Mouse (Mus musculus) G1E (cell line): ENCODE data around the gene Sirt1. TPM values are rescaled to one million over a fixed set of nuclear protein-coding genes. Genes with fewer than 3 reads are reported as not detected.

Experiments
- ATAC-seq: 2 replicates; pipeline ENCODE4 v1.8.0; 2016; ENCODE audit warnings: mild to moderate bottlenecking; ENCODE audit not compliant: insufficient number of reproducible peaks, poor library complexity, low FRiP score, severe bottlenecking; ENCODE audit errors: extremely low read depth
- DNase-seq: peaks from one replicate; pipeline ENCODE4 v3.0.0; 2012; ENCODE audit warnings: low spot score
- H3K27me3 ChIP-seq: 2 replicates; pipeline ENCODE4 v1.6.1; 2012; ENCODE audit warnings: mild to moderate bottlenecking, low read length, inconsistent platforms; ENCODE audit not compliant: insufficient read depth
- H3K36me3 ChIP-seq: replicated peaks from 2 replicates; pipeline ENCODE3; 2012; ENCODE audit warnings: mild to moderate bottlenecking, inconsistent platforms
- H3K4me1 ChIP-seq: 2 replicates; pipeline ENCODE4 v1.6.1; 2012; ENCODE audit warnings: low read depth, low read length, inconsistent platforms, mixed read lengths; ENCODE audit not compliant: insufficient read depth
- H3K4me3 ChIP-seq: 2 replicates; pipeline ENCODE4 v1.5.1; 2012; ENCODE audit warnings: low read depth, mild to moderate bottlenecking, inconsistent platforms, low read length, moderate library complexity, mixed read lengths
- H3K9me3 ChIP-seq: replicated peaks from 2 replicates; pipeline ENCODE4 v1.6.1; 2012; ENCODE audit warnings: inconsistent platforms
- CTCF ChIP-seq: IDR thresholded peaks from 2 replicates; pipeline ENCODE4 v1.5.1; 2012; ENCODE audit warnings: low read depth, low read length, inconsistent platforms, mixed read lengths
- GATA1 ChIP-seq: IDR thresholded peaks from 2 replicates; pipeline ENCODE4 v1.6.1; 2012; ENCODE audit warnings: borderline replicate concordance, low read length, inconsistent platforms, mixed read lengths
- GATA2 ChIP-seq: IDR thresholded peaks from 2 replicates; pipeline ENCODE4 v1.6.1; 2012; ENCODE audit warnings: low read depth, low read length, inconsistent platforms, borderline replicate concordance
- POLR2AphosphoS5 ChIP-seq: IDR thresholded peaks from 2 replicates; pipeline ENCODE4 v1.6.1; 2012; ENCODE audit warnings: low read depth, low read length, inconsistent platforms; ENCODE audit not compliant: insufficient replicate concordance
- TAL1 ChIP-seq: conservative IDR thresholded peaks from 2 replicates; pipeline ENCODE4 v1.6.1; 2012; ENCODE audit warnings: low read depth, low read length, inconsistent platforms, mixed read lengths
- polyA plus RNA-seq: library from polyadenylated mRNA; stranded (reverse); fragments of >175 nt; gene quantifications from 2 replicates; pipeline ENCODE4 v1.2.3, GENCODE M21; 2012
- total RNA-seq, 2 experiments: library from RNA; stranded (forward) in 1 of 2; stranded (reverse) in 1 of 2; fragments of 200-1000 nt in 1 of 2; fragments of >200 nt in 1 of 2; fragmentation: Nextera tagmentation in 1 of 2; gene quantifications; 2 replicates each; pipeline ENCODE4 v1.2.3; 2014 to 2017

The Sirt1 gene
- total and polyA plus RNA-seq, 3 experiments: 1.8 to 38.5 (median 27.5) TPM

DNA sequence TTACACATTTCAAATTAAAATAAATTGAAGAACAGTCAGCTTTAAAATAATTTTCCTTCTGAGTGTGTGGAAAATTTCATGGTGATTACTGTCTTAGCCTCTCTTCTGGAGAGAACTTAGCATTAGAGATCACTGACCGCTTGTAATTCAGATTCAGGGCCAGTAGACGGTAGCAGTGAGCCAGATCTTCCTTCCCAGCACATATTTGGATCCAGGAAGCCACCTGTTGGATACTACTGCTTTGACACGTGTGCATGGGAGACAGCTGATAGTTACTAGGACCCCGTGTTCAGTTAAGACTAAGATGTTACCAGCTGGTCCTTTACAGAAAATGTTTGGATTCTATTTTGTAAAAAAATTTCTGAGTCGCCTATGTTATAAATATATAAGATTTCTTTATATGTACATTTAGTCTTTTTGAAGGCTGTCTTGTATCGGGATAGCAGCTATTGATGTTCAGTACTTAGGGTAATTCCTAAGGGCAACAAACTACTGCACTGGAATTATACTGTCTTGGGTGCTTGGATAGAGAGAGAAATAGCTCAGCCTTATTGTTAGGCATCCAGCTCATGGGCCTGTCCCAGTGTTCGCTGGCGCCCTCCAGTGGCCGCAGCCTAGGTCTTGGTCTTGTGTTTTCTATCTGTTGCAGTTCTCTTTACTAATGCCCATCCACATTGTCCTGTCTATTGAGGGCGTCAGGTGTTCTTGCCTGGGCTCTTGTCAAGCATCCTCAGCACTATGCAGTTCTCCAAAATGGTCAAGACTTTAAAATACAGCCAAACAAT is 72.7 kb downstream of the Sirt1 start:
- Histone ChIP-seq H3K27me3 (no peaks in the 10 kb centered on the region), H3K4me1 (no peaks in the 10 kb centered on the region), H3K36me3 (peaks cover 64% of the 10 kb centered on the region), H3K4me3 (no peak overlapping the region), H3K9me3 (no peaks in the 10 kb centered on the region)
- no peak for TF ChIP-seq POLR2AphosphoS5
- 0 out of 2 replicates have a peak, but pooled peaks have one; percentile 21 for TF ChIP-seq CTCF
- DNase-seq (peak; percentile 10), ATAC-seq (peak; percentile 28; the same call in 1 of the 2 replicates)

DNA sequence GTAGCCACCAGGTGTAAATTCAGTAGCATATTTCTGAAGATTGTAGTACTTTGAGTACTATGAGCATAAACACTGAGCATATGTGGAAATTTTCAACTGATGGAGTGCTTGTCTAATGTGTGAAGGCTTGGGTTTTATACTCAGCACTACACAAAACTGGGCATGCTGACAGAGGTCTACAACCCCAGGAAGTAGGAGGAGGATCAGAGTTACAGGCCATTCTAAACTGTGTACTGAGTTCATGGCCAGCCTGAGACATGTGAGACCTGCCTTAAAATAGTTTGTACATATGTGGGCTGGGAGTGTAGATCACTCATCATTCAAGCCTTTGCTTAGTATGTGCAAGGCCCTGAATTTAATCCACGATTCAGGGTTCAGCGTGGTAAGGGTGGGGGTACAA is 79.1 kb downstream of the Sirt1 start:
- DNase-seq: no peak
- no peak for ATAC-seq
- H3K9me3 ChIP-seq: no peaks in the 10 kb centered on the region
- no peaks in the 10 kb centered on the region for H3K27me3 ChIP-seq
- H3K4me3 ChIP-seq: no peak overlapping the region
- peaks cover 55% of the 10 kb centered on the region for H3K36me3 ChIP-seq
- TF ChIP-seq CTCF: no peak
- no peak for TF ChIP-seq GATA2
- no peak for TF ChIP-seq TAL1
- no peak for TF ChIP-seq POLR2AphosphoS5
- no peak for TF ChIP-seq GATA1
- H3K4me1 ChIP-seq: no peaks in the 10 kb centered on the region

- no peak overlapping the region for H3K4me3 ChIP-seq
- TF ChIP-seq TAL1 (no peak), GATA1 (no peak), POLR2AphosphoS5 (no peak), CTCF (no peak), GATA2 (no peak)
- DNase-seq (no peak), ATAC-seq (no peak)
- peaks cover 8% of the 10 kb centered on the region; the same call in 1 of the 2 replicates for H3K4me1 ChIP-seq
- H3K36me3 ChIP-seq: peaks cover 50% of the 10 kb centered on the region
- no peaks in the 10 kb centered on the region for H3K27me3 ChIP-seq
- no peaks in the 10 kb centered on the region for H3K9me3 ChIP-seq
Observed at GRCm38 (mm10) chr10:63282846-63283245, 98.7 kb downstream of the Sirt1 start.

- Histone ChIP-seq H3K4me3 (no peak overlapping the region), H3K4me1 (peaks cover 8% of the 10 kb centered on the region; the same call in 1 of the 2 replicates), H3K36me3 (peaks cover 50% of the 10 kb centered on the region), H3K9me3 (no peaks in the 10 kb centered on the region), H3K27me3 (no peaks in the 10 kb centered on the region)
- DNase-seq: no peak
- TF ChIP-seq GATA1 (no peak), CTCF (no peak), POLR2AphosphoS5 (no peak), GATA2 (no peak), TAL1 (no peak)
- peak; percentile 8; the same call in 1 of the 2 replicates for ATAC-seq
Observed at GRCm38 (mm10) chr10:63282417-63282816, 99.1 kb downstream of the Sirt1 start.

DNA sequence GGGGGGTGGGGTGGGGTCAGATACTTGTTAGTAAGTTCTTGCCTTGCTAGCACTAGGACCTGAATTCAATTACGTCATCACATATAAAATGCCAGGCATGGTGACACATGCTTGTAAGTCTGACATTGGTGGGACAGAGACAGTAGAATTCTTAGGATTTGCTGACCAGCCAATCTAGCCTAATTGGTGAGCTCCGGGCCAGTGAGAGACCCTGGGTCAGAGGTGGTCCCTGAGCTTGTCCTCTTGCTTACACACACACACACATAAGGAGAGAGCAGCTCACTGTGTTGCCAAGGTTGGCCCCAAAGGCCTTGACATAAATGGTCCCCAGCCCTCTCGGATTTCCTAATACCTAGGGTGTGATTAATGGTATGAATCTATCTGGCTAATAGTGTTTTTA is 101.7 kb downstream of the Sirt1 start:
- Histone ChIP-seq H3K4me3 (no peak overlapping the region), H3K36me3 (peaks cover 44% of the 10 kb centered on the region), H3K9me3 (no peaks in the 10 kb centered on the region), H3K27me3 (no peaks in the 10 kb centered on the region), H3K4me1 (peaks cover 8% of the 10 kb centered on the region; the same call in 1 of the 2 replicates)
- no peak for DNase-seq
- ATAC-seq: no peak
- TF ChIP-seq POLR2AphosphoS5 (no peak), GATA2 (no peak), TAL1 (no peak), GATA1 (no peak), CTCF (no peak)

- H3K4me1 ChIP-seq: peaks cover 5% of the 10 kb centered on the region; the same call in 1 of the 2 replicates
- ATAC-seq (peak; percentile 60), DNase-seq (no peak)
- no peaks in the 10 kb centered on the region for H3K9me3 ChIP-seq
- H3K36me3 ChIP-seq: peaks cover 45% of the 10 kb centered on the region
- H3K4me3 ChIP-seq: no peak overlapping the region
- H3K27me3 ChIP-seq: no peaks in the 10 kb centered on the region
- TF ChIP-seq GATA2 (no peak), TAL1 (no peak), GATA1 (no peak), POLR2AphosphoS5 (no peak), CTCF (no peak)
Observed at GRCm38 (mm10) chr10:63277010-63277409, 104.5 kb downstream of the Sirt1 start.
